Mouse (Mus musculus): ENCODE measurements around the gene Fitm2. TPM values are rescaled to one million over a fixed set of nuclear protein-coding genes. Genes with fewer than 3 reads are reported as not detected.

The Fitm2 gene
- polyA plus RNA-seq, 1 experiment from 2014 or later, result 9.6 TPM

DNA sequence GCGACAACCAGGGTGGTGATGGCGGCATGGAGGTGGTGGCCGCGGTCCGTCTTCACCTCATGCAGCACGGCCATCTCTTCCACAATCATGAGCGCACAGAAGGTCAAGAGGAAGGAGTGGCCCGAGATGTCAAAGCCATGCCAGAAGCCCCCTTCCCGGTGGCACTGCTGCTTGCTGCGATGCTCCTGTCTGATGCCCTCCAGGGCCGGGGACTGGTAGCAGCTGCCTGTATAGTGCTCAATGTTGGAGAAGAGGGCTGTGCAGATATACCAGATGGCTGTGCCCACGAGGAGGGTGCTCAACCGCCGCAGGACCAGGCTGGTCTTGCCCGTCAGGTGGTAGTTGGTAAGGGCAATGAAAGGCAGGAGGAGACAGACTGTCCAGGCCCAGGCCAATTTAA is 2.7 kb downstream of the Fitm2 start:
- no peak for DNase-seq (ENCODE audit: low spot score)
- WGBS, result 94% methylated on average over 15 of the region's 15 CpGs
- no peaks in the 10 kb centered on the region for H3K9me3 ChIP-seq (ENCODE audit: control insufficient read depth, low read length)

DNA sequence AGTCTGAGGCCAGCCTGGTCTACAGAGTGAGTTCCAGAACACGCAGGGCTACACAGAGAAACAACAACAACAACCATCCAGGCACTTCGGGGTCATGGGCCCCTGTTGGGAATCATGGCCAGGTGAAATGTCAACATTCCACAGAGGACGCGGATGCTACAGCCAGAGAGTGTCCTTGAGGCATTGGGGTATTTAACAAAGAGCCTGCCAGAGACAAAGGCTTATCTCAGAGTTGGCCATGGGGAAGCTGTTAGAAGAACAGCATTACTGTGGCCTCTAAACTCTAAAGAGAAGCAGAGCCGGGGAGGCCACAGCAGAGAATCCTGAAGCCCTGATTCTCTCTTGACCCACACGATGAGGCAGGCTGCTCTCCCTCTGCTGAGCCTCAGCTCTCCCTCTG is 3.6 kb downstream of the Fitm2 start:
- WGBS, result 96% methylated on average over 6 of the region's 6 CpGs
- no peak overlapping the region for H3K4me3 ChIP-seq (ENCODE audit: low read depth, low read length)
- no peak overlapping the region for H3K9ac ChIP-seq (ENCODE audit: low read length)
- ATAC-seq (ENCODE audit: insufficient number of reproducible peaks, low FRiP score, low TSS enrichment, low read depth) (no peak), DNase-seq (ENCODE audit: low spot score) (no peak)
- peaks cover 3% of the 10 kb centered on the region; the same call in 1 of the 2 replicates for H3K4me1 ChIP-seq (ENCODE audit: control insufficient read depth, insufficient read depth, low read length)
- H3K4me2 ChIP-seq (ENCODE audit: low read depth, severe bottlenecking), result no peak overlapping the region
- H3K27me3 ChIP-seq (ENCODE audit: control insufficient read depth, insufficient read depth, low read length), result no peaks in the 10 kb centered on the region
- peaks cover 4% of the 10 kb centered on the region; the same call in 1 of the 2 replicates for H3K36me3 ChIP-seq (ENCODE audit: control insufficient read depth, insufficient read depth, low read length)
- no peak overlapping the region for H3K27ac ChIP-seq (replicated peaks; ENCODE audit: low read depth, low read length)
- H3K9me3 ChIP-seq (ENCODE audit: control insufficient read depth, low read length), result no peaks in the 10 kb centered on the region

More for the DNA sequence above, 2.7 kb downstream of the Fitm2 start:
- no peak for ATAC-seq (ENCODE audit: insufficient number of reproducible peaks, low FRiP score, low TSS enrichment, low read depth)
- H3K27me3 ChIP-seq (ENCODE audit: control insufficient read depth, insufficient read depth, low read length), result no peaks in the 10 kb centered on the region
- no peak overlapping the region for H3K4me3 ChIP-seq (ENCODE audit: low read depth, low read length)
- peaks cover 4% of the 10 kb centered on the region; the same call in 1 of the 2 replicates for H3K36me3 ChIP-seq (ENCODE audit: control insufficient read depth, insufficient read depth, low read length)
- H3K9ac ChIP-seq (ENCODE audit: low read length), result no peak overlapping the region
- H3K27ac ChIP-seq (replicated peaks; ENCODE audit: low read depth, low read length), result no peak overlapping the region
- H3K4me2 ChIP-seq (ENCODE audit: low read depth, severe bottlenecking), result no peak overlapping the region
- H3K4me1 ChIP-seq (ENCODE audit: control insufficient read depth, insufficient read depth, low read length), result peaks cover 3% of the 10 kb centered on the region; the same call in 1 of the 2 replicates

DNA sequence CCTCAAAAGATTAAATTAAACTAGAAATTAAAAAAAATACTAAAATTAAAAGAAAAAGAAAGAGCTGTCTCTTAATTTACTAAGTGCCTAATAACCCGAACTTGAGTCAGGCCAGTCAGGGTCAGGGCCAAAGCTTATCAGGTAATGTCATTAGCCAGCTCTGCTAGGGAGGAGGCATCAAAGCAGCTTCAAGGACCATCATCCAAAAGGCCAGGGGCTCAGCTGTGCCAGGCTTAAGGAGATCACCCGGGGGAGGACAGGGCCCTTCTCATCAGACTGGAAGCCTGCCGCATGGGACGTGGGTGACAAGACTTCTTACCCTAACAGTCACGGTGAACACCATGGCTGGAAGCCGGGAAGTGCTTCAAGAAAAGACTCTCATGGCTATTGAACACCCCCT is 4.8 kb downstream of the Fitm2 start:
- DNase-seq (ENCODE audit: low spot score) (no peak), ATAC-seq (ENCODE audit: insufficient number of reproducible peaks, low FRiP score, low TSS enrichment, low read depth) (no peak)
- Histone ChIP-seq H3K4me1 (ENCODE audit: control insufficient read depth, insufficient read depth, low read length) (peaks cover 3% of the 10 kb centered on the region; the same call in 1 of the 2 replicates), H3K9me3 (ENCODE audit: control insufficient read depth, low read length) (no peaks in the 10 kb centered on the region), H3K36me3 (ENCODE audit: control insufficient read depth, insufficient read depth, low read length) (peaks cover 4% of the 10 kb centered on the region; the same call in 1 of the 2 replicates), H3K27ac (replicated peaks; ENCODE audit: low read depth, low read length) (no peak overlapping the region), H3K9ac (ENCODE audit: low read length) (no peak overlapping the region), H3K4me3 (ENCODE audit: low read depth, low read length) (no peak overlapping the region), H3K27me3 (ENCODE audit: control insufficient read depth, insufficient read depth, low read length) (no peaks in the 10 kb centered on the region), H3K4me2 (ENCODE audit: low read depth, severe bottlenecking) (no peak overlapping the region)
- WGBS, result 89% methylated on average over 6 of the region's 6 CpGs

DNA sequence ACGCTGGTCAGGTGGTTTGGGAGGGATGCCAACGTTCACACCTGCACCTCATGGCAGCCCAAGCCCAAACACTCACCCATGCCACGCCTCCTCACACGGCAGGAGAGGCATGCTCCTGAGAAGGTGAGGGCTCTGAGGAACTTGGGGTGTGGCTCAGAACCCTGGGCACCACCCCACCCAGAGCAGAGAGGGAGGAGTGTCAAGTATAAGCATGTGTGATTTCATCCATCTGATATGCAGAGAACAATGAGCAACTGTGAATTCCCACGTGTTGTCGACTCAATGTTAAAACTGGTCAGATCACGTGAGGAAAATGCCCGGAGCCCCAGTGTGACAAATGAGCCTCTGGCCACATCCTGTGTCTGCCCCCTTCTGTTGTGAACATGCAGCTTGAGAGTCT is 5.7 kb downstream of the Fitm2 start:
- Histone ChIP-seq H3K9me3 (ENCODE audit: control insufficient read depth, low read length) (no peaks in the 10 kb centered on the region), H3K4me1 (ENCODE audit: control insufficient read depth, insufficient read depth, low read length) (peaks cover 2% of the 10 kb centered on the region; the same call in 1 of the 2 replicates), H3K4me3 (ENCODE audit: low read depth, low read length) (no peak overlapping the region), H3K4me2 (ENCODE audit: low read depth, severe bottlenecking) (no peak overlapping the region), H3K9ac (ENCODE audit: low read length) (no peak overlapping the region), H3K27me3 (ENCODE audit: control insufficient read depth, insufficient read depth, low read length) (no peaks in the 10 kb centered on the region), H3K36me3 (ENCODE audit: control insufficient read depth, insufficient read depth, low read length) (peaks cover 4% of the 10 kb centered on the region; the same call in 1 of the 2 replicates), H3K27ac (replicated peaks; ENCODE audit: low read depth, low read length) (no peak overlapping the region)
- DNase-seq (ENCODE audit: low spot score) (no peak), ATAC-seq (ENCODE audit: insufficient number of reproducible peaks, low FRiP score, low TSS enrichment, low read depth) (no peak)
- WGBS, result 67% methylated on average over 8 of the region's 8 CpGs

DNA sequence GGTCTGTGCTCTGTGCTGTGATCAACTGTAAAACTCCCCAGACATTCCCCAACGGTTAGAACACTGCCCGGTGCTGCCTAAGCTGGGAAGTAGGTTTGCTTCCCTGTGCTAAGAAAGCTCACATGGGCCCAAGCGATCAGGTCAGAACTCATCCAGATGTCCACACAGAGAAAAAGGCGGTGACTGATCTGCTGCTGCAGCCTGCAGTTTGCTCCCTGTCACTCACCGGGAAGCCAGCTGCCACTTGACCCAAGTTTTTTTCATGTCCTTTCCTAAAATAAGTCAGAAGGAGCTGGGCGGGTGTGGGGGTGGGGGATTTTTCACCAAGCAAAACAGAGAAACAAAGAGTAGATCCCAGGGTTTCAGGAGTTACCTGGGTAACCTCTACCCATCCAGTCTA is 7.9 kb downstream of the Fitm2 start:
- ATAC-seq (ENCODE audit: insufficient number of reproducible peaks, low FRiP score, low TSS enrichment, low read depth), result no peak
- Histone ChIP-seq H3K27ac (replicated peaks; ENCODE audit: low read depth, low read length) (no peak overlapping the region), H3K4me3 (ENCODE audit: low read depth, low read length) (no peak overlapping the region)

DNA sequence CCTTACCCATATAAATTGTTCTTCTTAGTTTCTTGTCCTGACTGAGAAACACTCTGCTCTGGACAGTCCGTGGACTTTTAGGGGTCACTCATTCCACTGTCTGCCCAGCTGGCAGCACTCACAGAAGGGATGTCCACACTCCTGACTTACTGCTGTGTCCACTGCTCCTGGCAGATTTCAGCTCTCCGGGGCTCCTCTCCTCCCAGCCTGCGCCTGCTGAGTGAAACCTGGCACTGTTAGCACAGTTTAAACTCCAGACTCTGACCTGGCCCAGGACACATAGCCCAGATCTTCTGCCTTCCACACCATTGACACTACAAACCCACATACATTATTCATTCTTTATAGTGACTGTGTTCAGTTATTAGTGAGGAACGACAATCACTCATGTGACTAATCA is 8.4 kb downstream of the Fitm2 start:
- 80% methylated on average over 4 of the region's 4 CpGs for WGBS
- Histone ChIP-seq H3K9me3 (ENCODE audit: control insufficient read depth, low read length) (no peaks in the 10 kb centered on the region), H3K4me3 (ENCODE audit: low read depth, low read length) (no peak overlapping the region)

More for the DNA sequence above, 7.9 kb downstream of the Fitm2 start:
- 64% methylated on average over 6 of the region's 6 CpGs for WGBS
- no peaks in the 10 kb centered on the region for H3K9me3 ChIP-seq (ENCODE audit: control insufficient read depth, low read length)
- DNase-seq (ENCODE audit: low spot score), result no peak
- no peak overlapping the region for H3K9ac ChIP-seq (ENCODE audit: low read length)
- H3K4me1 ChIP-seq (ENCODE audit: control insufficient read depth, insufficient read depth, low read length), result no peaks in the 10 kb centered on the region
- peaks cover 4% of the 10 kb centered on the region; the same call in 1 of the 2 replicates for H3K36me3 ChIP-seq (ENCODE audit: control insufficient read depth, insufficient read depth, low read length)
- no peaks in the 10 kb centered on the region for H3K27me3 ChIP-seq (ENCODE audit: control insufficient read depth, insufficient read depth, low read length)
- no peak overlapping the region for H3K4me2 ChIP-seq (ENCODE audit: low read depth, severe bottlenecking)

DNA sequence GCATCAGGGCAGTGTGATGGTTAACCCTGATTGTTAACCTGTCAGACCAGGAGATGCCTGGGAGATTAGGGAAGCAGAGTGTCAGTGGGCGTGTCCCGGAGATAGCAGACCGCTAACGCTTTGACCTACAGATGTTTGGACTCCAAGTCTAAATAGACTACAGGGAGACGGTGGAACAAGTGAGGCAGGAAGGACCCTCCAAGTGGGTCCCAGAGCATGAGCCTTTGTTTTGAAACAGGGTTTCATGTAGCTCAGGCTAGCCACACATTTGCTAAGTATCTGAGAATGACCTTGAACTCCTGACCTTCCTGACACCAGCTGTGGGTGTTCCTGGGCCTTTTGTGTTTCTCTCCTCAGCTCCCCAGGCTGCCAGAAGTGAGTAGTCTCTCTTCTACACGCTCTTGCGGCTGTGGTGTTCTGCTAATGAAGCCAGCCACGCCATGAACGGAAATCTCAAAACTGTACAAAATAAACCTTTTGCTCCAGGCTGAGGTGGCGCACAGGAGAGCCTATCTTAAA is 9.1 kb downstream of the Fitm2 start:
- no peaks in the 10 kb centered on the region for H3K36me3 ChIP-seq (ENCODE audit: control insufficient read depth, insufficient read depth, low read length)
- H3K4me2 ChIP-seq (ENCODE audit: low read depth, severe bottlenecking), result no peak overlapping the region
- H3K9ac ChIP-seq (ENCODE audit: low read length), result no peak overlapping the region
- no peak overlapping the region for H3K27ac ChIP-seq (replicated peaks; ENCODE audit: low read depth, low read length)
- H3K4me1 ChIP-seq (ENCODE audit: control insufficient read depth, insufficient read depth, low read length), result no peaks in the 10 kb centered on the region
- no peak overlapping the region for H3K4me3 ChIP-seq (ENCODE audit: low read depth, low read length)
- no peaks in the 10 kb centered on the region for H3K9me3 ChIP-seq (ENCODE audit: control insufficient read depth, low read length)
- peaks cover 8% of the 10 kb centered on the region for H3K27me3 ChIP-seq (ENCODE audit: control insufficient read depth, insufficient read depth, low read length)
- DNase-seq (ENCODE audit: low spot score) (no peak), ATAC-seq (ENCODE audit: insufficient number of reproducible peaks, low FRiP score, low TSS enrichment, low read depth) (no peak)
- WGBS, result 61% methylated on average over 10 of the region's 10 CpGs

More for the DNA sequence above, 8.4 kb downstream of the Fitm2 start:
- no peak for DNase-seq (ENCODE audit: low spot score)
- H3K9ac ChIP-seq (ENCODE audit: low read length), result no peak overlapping the region
- 0 out of 2 replicates have a peak, but pooled peaks cover 3% of the 10 kb centered on the region for H3K27me3 ChIP-seq (ENCODE audit: control insufficient read depth, insufficient read depth, low read length)
- no peak for ATAC-seq (ENCODE audit: insufficient number of reproducible peaks, low FRiP score, low TSS enrichment, low read depth)
- H3K27ac ChIP-seq (replicated peaks; ENCODE audit: low read depth, low read length), result no peak overlapping the region
- no peaks in the 10 kb centered on the region for H3K4me1 ChIP-seq (ENCODE audit: control insufficient read depth, insufficient read depth, low read length)
- H3K36me3 ChIP-seq (ENCODE audit: control insufficient read depth, insufficient read depth, low read length), result peaks cover 2% of the 10 kb centered on the region; the same call in 1 of the 2 replicates
- no peak overlapping the region for H3K4me2 ChIP-seq (ENCODE audit: low read depth, severe bottlenecking)

DNA sequence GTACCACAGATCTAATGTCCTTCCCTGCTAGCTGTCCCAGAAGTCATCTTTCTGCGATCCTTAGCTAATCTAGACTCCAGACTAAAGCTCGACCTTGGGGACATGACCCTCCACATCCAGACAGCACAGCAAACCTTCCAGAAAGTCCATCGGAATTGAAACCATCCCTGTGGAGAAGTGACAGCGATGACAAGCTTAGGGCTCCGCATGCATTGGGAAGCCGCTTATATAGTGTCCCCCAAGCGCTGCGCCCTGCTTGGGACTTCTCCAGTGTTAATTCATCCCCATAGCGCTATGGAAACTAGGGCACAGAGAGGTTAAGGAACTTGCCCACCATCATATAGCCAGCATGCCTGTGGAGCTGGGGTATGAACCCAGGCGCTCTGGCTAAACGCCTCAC is 9.6 kb downstream of the Fitm2 start:
- Histone ChIP-seq H3K27ac (replicated peaks; ENCODE audit: low read depth, low read length) (no peak overlapping the region), H3K9ac (ENCODE audit: low read length) (no peak overlapping the region), H3K4me3 (ENCODE audit: low read depth, low read length) (no peak overlapping the region), H3K9me3 (ENCODE audit: control insufficient read depth, low read length) (no peaks in the 10 kb centered on the region), H3K4me1 (ENCODE audit: control insufficient read depth, insufficient read depth, low read length) (no peaks in the 10 kb centered on the region), H3K36me3 (ENCODE audit: control insufficient read depth, insufficient read depth, low read length) (no peaks in the 10 kb centered on the region), H3K4me2 (ENCODE audit: low read depth, severe bottlenecking) (no peak overlapping the region), H3K27me3 (ENCODE audit: control insufficient read depth, insufficient read depth, low read length) (peaks cover 8% of the 10 kb centered on the region)
- WGBS, result 71% methylated on average over 11 of the region's 11 CpGs
- DNase-seq (ENCODE audit: low spot score), result no peak
- no peak for ATAC-seq (ENCODE audit: insufficient number of reproducible peaks, low FRiP score, low TSS enrichment, low read depth)

DNA sequence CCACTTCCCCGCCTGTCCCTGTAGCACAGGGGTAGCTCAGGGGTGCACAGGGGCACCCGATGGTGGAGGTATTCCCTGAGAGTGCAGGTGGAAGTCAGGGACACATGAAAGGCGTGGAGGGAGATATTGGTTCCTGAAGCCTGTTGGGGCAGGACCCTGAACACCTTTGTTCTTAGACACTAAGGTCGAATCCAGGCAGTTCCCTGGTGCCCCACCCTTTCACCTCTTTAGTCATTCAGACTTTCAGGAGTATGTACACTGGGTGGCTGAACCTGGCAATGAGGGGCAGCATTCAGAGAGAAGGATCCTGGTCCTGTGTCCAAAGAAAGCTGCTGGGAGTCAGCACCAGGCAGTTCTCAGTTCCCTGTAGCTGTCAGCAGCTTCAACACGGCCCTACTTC is 10.0 kb downstream of the Fitm2 start:
- Histone ChIP-seq H3K4me1 (ENCODE audit: control insufficient read depth, insufficient read depth, low read length) (no peaks in the 10 kb centered on the region), H3K4me2 (ENCODE audit: low read depth, severe bottlenecking) (no peak overlapping the region), H3K9ac (ENCODE audit: low read length) (no peak overlapping the region), H3K27ac (replicated peaks; ENCODE audit: low read depth, low read length) (no peak overlapping the region), H3K4me3 (ENCODE audit: low read depth, low read length) (no peak overlapping the region), H3K27me3 (ENCODE audit: control insufficient read depth, insufficient read depth, low read length) (peaks cover 8% of the 10 kb centered on the region), H3K36me3 (ENCODE audit: control insufficient read depth, insufficient read depth, low read length) (no peaks in the 10 kb centered on the region), H3K9me3 (ENCODE audit: control insufficient read depth, low read length) (no peaks in the 10 kb centered on the region)
- no peak for ATAC-seq (ENCODE audit: insufficient number of reproducible peaks, low FRiP score, low TSS enrichment, low read depth)
- 75% methylated on average over 5 of the region's 5 CpGs for WGBS
- DNase-seq (ENCODE audit: low spot score), result no peak
